Mouse (Mus musculus) cerebellum, postnatal 4 days (tissue): ENCODE data around the gene Hoxd8.

Experiments
- DNase-seq, 2 experiments: peaks; one replicate each; pipeline ENCODE4 v3.0.0; 2022; ENCODE audit warnings: low spot score in 2 of 2, mixed read lengths in 1 of 2

Gene Hoxd8

DNA sequence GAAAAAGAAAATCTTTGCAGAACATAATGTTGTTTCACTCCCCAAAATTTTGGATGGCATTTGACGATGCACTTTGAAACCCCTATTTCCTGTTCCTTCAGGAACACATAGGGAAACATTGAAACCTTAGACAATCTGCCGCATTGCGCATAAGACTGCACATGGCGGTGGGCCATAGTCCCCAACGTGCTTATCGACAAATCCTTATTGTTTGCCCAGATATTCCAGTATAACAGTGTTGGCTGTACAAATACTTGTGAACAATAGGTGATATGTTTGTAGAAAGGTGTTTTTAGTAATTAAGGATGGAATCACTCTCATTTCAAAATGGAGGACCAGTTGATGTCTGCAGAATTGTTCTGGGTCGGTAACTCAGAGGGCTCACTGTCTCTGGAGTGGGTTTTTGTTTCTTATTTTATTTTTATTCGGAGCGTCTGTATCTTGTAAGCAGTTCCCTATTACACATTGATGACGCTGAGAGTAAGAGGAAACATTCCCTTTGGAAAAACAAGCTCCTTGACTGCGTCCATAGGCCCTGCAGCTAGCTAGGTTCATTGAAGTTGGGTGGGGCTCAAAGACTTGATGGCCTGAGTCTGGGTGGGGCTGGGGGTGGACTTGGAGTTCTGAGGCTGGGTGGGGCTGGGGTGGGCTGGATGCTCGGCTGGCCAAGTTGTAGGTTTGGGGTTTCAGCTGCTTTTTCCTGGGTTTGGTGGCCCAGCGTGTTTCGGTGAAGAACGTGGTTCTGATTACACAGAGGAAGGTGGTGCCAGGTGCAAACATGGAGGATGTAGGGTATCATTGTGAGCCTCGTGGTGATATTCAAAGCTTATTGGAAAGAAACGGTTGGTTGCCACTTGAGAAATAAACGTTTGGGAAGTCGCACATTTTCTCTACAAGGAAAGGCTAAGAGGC lies 9.1 kb downstream of the Hoxd8 start:
- DNase-seq: no peak

DNA sequence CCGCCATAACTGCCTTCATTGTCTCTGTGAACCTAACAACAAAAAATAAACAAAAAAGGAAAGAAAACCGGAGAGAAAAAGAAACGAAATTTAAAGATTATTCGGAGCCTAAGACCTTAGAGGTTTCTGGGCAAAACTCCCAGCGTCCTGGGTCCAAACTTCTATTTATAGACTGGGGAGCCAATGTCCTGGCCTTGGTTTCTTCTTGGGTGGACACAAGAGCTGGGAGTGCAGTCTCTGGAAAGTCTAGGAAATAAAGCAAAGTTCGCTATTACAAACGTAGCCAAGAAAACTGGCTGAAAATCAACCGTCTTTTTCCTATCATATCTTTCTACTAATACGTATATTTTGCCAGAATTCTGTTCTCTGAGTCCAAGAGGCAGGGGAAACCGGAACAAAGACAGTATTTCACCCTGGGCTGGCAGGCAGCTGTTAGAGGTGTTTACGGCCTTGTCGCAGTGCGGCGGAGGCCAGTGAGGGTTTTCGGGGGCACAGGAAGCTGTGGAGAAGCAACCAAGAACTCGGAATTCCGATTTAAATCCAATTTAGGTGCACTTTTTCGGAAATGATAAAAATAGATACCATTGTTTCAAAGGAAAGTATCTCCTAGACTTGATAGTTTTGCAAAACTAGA lies 9.9 kb downstream of the Hoxd8 start:
- no peak for DNase-seq

DNA sequence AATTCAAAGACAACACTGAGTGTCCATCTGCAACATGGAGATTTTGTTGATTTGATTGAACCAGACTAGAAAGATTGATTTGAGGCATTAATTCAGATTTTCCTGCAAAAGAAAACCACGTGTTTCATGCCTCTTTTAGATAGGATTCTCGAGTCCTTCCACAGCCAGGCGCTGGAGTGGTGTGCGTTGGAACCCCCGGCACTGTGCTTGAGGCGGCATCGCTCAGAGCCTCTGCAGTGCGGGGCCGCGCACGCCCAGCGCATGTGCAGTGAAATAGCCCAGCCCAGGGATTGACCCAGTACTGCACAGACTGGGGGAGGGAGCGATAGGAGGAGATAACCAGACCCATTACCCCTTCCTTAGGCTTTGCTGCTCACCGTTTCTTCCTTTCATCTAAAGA lies 10.5 kb downstream of the Hoxd8 start:
- no peak for DNase-seq

- DNase-seq: peak; percentile 90 to 92
These were observed 11.3 kb downstream of the Hoxd8 start for GRCm38 (mm10) chr2:74715504-74716241.

DNA sequence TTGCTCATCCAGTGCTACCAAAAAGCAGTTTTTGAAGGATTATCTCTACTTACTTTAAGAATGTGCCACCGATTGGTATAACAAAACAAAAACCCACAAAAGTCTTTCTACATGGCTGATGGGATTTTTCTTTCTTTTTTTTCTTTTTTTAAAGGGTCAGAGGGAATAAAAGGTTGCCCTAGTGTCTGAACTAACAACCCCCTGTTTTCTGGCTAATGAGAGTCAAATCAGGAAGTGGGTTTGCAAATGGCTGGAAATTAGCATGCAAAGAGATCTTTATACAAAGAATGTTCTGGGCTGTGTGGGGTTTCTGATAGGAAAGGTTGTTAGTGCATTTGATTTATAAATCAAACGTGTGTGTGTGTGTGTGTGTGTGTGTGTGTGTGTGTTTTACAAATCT lies 16.0 kb downstream of the Hoxd8 start:
- DNase-seq: no peak

- DNase-seq: no peak
These were observed 16.6 kb downstream of the Hoxd8 start for GRCm38 (mm10) chr2:74720955-74721491.

DNA sequence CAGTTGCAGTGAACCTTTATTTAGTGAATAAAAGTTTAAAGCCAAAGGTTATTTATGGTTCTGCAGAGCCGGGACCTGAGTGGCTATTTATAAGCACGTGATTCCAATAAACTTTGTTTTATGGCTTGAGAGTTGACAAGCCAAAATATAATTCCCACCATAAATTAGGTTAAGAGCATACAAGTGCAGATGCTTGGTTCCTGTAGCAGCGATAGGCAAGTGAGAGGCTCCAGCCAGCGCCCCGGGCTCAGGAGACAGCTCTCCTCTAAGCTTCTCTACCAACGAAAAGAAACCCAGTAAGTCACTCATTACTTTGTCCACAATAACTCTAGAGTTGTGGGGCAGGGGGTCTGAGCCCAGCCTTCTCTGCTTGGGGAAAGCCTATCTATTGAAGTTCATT lies 17.5 kb downstream of the Hoxd8 start:
- no peak for DNase-seq

DNA sequence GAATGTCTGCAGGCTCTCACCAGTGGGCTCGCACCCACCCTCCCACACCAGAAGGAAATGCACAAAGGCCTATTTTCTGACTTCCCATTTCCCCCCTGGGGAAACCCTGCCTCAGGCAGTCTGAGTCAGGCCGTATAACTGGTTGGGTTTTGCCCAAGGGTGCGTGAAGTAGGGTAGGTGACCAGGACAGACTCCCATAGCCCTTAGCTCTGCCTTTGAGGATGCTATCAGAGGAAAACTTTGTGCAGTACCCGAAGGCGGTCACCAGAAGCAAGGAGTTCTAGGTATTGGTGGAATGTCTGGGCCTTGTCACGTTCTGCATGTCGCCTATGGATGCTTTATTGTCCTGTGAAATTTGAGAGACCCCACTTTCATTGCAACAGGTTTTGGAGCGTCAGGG lies 18.5 kb downstream of the Hoxd8 start:
- DNase-seq: no peak

GRCm38 (mm10) chr2:74724244-74725015 lies 20.0 kb downstream of the Hoxd8 start:
- peak in 1 of 2 experiments; percentile 12 for DNase-seq

DNA sequence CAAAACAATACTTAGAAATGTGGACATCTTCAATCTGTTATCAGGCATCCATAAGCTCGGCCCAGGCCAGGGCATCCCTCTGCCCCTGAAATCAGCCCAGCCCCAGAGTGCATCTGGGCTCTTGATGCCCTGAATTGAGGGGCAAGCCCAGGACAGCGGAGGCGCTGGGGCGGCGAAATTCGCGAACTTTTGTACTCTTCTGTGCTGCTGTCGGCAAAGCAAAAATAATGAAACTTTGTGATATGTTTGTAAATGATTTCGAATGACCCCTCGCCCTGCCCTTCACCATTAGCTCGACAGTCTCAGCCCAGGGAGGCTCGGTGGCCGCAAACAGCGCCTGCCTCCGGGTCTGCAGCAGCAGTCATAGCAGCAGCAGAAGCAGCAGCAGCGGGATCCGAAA lies 20.8 kb downstream of the Hoxd8 start:
- DNase-seq: peak in 1 of 2 experiments; percentile 21

- peak in 1 of 2 experiments; percentile 20 for DNase-seq
These were observed 22.1 kb downstream of the Hoxd8 start, which contains the start of gene Gm28230 for GRCm38 (mm10) chr2:74726551-74726950. Gene Gm28230, plus strand, starts transcription at chr2:74726728.

GRCm38 (mm10) chr2:74726973-74727639 lies 22.7 kb downstream of the Hoxd8 start:
- peak in 1 of 2 experiments; percentile 19 for DNase-seq

- DNase-seq: no peak
These were observed 23.4 kb downstream of the Hoxd8 start for GRCm38 (mm10) chr2:74727640-74728302.

GRCm38 (mm10) chr2:74728303-74728680 lies 23.9 kb downstream of the Hoxd8 start:
- DNase-seq: no peak

- no peak for DNase-seq
These were observed 25.9 kb downstream of the Hoxd8 start for GRCm38 (mm10) chr2:74730331-74730730.

DNA sequence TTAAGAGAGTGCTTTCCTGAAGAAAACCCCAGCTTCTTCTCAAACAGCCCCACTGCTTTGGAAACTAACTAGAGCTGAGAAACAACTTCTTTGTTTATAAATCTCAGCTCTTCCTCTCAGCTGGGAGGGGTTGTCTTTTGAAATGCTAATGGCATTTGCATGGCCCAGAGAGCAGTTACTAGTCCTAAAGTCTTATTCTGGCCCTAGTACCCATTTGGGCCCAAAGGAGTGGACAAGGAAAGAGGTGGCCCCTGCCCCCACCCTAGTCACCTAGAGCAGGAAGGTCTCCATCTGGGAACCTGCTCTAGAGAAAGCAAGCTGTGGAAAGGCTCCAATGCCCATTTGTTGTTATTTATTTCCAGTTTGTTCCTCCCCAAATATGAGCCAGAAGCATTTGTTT lies 26.6 kb downstream of the Hoxd8 start:
- DNase-seq: no peak

DNA sequence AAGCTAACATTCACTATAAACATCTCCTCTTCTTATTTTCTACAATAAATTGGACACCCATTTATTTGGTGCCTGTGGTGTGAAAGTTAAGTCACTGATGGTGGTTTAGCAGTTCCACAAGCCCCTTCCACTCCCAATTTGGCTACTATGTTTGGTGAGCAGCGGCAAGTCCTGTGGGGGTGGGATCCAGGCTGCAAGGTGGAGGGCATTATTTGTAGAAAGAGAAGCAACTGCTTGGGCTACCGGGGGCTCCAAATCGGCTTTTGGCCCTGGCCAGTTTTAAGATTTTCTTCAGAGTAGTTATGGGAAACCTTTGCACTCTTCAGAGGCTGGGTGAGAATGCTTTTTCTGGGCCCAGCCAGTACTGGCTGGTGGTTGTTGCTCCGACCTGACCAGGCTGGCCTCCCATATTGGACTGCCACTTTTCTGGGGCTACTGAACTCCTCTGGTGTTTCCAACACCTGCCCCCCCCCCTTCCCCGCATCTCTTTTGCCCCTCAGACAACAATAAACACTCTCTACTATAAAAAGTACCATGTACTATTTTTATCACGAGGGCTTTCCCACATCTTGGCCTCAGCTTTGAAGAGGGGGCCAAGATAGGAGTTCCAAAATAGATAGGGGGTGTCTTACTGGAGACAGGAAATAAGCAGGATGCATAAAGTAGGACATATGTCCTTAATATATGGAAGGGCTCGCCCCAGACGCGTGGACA lies 27.5 kb downstream of the Hoxd8 start:
- no peak for DNase-seq

GRCm38 (mm10) chr2:74732513-74733316 lies 28.3 kb downstream of the Hoxd8 start:
- no peak for DNase-seq

- no peak for DNase-seq
These were observed 28.9 kb downstream of the Hoxd8 start for GRCm38 (mm10) chr2:74733317-74733661.
